Mouse (Mus musculus) spleen, postnatal 10 days (tissue): ENCODE measurements around the gene Eng.

Source experiments
- DNase-seq, 2 experiments: peaks; one replicate each; pipeline ENCODE4 v3.0.0; 2021 to 2022; ENCODE audit warnings: low spot score in 2 of 2

The Eng gene

DNA sequence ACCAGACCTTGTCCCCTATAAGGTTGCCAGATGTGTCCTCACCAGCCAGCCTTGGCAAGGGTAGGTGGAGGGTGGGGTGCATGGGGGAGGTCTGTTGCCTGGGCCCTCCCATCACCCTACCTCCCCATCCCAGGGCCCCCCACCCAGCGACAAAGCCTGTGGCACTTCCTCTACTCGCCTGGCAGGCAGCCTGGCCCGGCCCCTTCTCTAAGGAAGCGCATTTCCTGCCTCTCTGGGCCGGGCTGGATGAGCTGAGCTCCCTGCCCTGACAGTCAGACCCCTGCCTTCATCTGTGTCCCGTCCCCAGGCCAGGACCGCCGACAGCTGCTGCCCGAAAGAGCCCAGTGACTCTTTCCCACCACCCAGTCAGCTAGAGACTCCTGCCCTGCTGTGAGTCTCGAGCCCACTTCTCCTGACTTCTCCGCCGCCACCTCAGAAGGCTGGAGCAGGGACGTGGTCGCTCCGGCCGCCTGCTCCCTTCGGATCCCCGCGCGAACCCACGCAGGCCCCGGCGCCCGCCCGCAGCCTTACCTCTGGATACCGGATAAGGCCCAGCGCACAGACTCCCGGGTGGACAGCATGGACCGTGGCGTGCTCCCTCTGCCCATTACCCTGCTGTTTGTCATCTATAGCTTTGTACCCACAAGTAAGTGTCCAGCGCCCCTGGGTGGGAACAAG is at the start of gene Eng:
Gene Eng (plus strand): TSS at position 217 of the 678 bp plus-strand sequence.
- DNase-seq, result peak; percentile 46 to 58

DNA sequence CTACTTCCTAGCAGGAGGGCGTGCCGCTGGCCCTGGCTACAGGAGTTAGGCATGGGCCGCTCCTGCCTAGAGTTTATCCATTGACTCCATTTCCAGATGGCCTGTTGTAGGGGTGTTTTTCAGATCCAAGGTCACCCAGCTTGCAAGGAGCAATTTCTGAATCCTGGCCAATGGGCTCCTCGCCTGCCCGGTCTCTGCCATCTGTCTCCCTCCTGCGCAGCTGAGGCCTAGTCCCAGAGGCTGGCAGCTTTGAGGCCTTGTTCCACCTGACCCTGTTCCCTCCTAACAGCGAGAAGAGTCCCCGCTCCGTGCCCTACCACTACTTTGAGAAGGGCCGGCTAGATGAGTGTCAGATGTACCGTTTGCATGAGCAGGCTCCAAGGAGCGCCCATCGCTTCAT is 49.7 kb upstream of the Eng start:
- no peak for DNase-seq

DNA sequence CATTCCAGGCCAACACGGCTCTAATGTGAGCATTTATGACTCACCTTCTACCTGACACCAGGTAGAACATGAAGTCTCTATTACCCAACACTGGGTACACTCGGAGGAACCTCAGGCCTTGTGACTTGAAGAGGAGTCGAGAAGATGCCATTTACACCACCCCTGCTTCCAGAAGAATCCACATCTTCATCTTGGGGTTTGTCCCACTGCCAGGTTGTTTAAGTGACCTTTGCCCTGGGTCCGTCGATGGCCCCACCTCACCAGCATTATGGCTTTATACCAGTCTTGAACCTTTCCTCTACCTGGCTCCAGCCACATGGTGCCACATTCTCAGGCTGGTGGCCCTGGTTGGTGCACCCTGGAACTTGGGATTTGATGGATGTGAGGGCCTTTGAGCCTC is 49.1 kb upstream of the Eng start:
- DNase-seq, result no peak

DNA sequence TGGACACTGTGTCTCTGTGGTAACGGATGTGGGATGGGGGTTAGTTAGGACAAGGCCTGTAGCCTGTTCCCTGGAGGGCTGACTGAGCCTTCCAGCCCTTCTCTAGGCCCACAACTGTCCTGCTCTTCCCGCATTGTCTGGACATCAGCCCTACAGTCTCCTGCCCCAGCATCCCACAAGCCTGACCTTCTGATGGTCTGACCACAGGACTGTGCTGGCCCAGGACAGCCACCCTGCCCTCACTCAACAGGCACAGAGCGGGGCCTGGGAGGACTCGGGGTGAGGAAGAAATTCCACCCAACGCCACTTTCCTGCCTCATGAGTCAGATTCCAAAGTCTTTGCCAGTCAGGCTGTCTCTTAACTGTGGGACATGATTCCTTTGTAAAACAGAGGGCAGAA is 48.7 kb upstream of the Eng start:
- DNase-seq, result no peak

DNA sequence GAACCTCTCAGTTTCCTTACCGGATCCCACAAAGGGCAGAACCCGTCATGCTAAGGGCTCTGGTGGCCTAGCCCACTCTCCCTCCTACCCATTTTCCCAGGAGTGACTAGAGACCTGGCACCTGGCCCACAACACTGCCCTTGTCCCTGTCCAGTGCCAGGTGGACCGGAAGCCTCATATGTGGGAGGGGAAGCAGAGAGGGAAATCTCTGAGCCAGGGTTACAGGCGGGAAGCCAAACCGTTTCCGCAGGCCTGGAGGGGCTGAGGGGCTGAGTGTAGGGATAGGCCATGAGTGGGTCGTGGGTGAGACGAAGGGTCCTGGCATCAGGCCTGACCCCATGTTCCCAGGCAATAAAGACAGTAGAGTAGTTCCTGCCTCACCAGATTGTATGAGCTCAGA is 47.9 kb upstream of the Eng start:
- DNase-seq, result no peak

DNA sequence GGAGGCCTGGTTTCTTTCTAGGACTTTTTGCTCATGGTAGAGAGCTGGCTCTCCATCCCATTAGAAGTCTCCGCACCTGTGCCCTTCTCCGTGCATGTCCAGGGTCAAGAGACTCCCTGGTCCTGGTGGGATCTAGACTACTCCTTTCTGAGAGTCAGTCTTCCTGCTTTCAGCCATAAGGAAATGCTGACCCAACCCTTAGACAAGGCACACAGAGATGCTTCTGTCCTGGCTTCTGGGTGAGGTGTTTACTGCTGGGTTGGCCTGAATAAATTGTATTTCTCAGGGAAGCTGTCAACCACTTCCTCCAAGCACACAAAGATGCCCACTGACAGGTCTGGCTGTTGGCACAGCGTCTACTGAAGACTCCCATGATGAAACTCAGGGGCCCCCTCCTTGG is 47.0 kb upstream of the Eng start, which contains the start of gene St6galnac6:
Gene St6galnac6 (plus strand): TSS at position 301 of the 400 bp plus-strand sequence.
- no peak for DNase-seq

DNA sequence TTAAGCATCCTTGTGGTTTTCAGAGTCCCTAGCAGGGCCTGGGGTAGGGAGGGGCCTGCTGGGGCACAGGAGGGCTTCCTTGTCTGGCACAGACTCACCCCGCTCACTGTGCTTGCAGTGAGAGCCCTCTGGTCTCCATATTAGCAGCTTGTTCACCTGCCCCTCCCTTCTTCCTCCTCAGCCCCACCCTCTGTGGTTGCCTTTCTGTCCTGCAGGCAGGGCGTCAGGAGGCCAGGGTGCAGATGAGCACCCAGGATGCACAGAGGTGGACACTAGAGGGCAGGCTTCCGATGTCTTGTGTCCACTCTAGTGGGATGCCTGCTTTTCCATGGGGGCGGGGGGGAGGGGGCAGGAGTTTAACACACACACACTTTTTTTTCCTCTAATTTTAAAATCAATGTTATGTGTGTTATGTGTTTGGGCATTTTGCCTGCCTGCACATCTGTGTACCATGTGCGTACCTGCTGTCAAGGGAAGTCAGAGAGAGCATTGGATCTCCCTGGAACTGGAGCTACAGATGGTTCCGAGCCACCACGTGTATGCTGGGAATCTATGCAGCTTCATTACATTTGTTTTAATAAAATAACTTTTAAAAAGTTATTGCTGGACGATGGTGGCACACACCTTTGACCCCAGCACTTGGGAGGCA is 44.9 kb upstream of the Eng start:
- peak in 1 of 2 experiments; percentile 74 for DNase-seq

DNA sequence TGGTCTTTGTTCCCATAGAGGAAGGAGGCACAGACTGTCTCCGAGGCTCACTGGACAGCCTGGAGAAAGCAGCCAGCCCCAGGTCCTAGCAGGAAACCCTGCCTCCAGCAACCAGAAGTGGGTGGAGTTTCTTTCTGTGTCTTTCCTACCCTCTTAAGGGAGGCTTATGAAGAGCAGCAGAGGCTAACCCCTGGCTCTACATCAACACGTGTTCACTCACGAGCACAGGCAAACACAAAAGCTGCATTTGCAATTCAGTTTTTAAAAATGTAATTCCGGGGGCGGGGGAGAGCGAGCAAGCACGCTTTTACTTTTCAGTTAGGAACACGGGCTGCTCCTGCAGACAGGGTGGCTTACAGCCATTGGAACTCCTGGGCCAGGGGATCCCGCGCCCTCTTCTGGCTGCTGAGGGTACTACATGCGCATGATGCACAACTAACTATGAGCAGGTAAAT is 43.8 kb upstream of the Eng start:
- DNase-seq, result peak; percentile 91 to 93

DNA sequence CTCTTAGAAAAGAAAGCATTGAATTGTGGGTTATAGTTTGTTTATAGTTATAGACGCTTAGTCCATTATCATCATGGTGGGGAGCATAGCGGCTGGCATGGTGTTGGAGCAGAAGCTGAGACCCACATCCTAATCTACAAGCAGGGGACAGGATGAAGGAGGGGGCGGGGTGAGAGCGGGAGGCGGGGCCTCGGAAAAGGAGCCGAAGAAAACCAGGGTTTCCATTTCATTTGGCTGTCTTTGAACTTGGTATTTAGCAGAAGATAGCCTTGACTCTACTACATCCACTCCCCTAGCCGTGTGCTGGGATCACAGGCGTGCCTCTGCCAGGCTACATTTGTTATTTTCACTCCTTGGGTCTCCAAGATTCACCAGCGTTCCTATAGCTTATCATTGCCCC is 41.8 kb upstream of the Eng start:
- DNase-seq, result no peak

DNA sequence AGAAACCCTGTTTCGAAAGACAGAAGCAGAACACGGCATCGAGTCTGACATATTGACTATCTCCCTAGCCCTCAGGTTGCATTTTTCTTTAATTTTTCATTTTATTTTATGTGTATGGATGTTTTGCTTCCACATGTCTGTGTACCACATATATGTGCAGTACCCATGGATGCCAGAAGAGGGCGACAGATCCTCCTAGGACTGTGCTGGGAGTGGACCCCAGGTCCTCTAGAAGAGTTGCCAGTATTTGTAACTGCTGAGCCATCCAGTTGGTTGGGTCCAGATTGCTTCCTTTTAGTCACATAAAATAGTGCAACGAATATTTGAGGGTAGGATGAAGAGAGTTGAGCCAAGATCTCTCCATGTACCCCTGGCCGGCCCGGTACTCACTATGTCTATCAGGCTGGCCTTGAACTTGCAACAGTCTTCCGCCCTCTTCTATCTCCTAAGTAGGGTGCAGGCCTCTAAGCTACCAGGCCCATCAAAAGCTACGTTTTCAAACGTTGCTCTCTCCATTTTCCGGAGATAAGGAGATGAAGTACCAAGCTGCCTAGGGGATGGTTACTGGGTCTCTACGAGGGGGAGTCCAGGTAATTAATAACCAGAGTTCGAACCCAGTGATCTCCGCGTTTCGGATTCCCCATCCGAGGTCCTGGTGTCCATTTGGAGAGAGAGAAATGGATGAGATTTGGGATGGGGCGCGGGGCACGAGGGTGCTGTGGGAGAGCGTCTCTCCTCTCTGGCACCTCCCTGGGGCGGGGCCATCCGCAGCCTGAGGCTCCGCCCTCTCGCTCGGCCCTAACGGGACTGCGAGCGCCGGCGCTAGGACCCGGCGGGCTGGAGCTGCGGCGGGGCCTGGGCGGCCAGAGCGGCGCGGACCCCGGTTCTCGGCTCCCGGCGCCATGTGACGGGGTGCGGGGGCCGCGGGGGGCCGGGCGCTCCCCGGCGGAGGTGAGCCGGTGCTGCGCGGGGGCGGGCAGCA is 39.9 kb upstream of the Eng start:
- peak; percentile 82 to 93 for DNase-seq

DNA sequence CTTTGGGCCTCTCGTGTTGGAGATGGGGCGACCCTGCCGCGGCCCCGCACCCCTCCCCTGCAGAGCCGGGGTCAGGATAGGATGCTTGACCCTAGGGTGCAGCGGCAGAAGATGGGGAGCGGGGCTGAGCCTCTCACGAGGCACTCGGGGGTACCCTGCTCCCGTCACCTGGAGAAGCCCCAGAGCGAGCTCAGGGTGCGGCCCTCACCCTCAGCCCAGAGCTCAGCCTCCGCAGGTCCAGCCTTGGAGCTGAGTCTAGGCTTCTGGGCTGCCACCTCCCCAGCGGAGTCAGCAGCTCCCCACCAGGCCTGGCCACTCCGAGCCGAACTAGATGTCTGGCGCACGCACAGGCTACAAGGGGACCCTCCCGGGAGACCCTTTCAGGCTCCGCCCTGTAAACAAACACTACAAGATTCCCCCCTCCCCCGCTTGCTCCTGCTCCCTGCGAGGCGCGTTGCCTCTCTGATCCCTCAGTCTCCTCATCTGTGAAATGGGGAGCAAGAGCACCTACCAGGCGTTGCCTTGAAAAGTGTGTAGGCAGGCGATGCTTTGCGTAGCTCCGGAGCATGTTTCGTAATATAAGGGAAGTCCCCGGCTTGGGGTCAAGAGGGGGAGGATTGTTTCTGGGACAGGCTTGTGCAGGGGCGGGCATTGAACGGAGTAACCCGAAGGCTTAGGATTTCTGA is 39.0 kb upstream of the Eng start:
- peak; percentile 57 to 61 for DNase-seq

DNA sequence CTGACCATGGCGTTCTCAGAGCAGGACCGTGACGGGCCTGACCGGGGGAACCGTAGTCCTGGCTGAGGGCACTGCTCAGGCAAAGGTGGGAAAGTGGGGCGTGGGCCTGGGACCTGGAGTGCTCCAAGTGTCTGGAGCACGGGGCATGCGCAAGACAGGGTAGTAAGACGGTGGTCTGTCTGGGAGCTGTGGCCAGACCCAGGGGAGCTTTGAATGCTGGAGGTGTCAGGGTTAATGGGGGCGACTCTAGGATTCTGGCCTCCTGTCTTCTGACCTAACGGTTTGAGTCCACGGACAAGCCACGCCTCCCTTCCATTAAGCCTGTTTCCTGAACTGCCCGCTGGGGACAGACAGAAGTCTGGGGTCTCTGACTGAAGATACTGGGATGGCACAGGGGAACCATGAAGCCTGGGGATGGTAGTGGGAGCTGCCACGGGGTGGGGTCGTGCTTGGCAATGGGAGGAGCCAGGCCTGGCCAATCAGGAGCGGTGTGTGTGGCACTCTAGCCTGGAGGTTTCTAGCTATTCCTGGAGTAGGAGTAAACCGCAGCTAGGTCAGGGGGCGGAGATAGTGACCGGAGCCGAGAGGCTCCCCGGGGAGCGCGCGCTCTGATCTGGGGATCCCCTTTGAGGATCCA is 38.1 kb upstream of the Eng start:
- peak; percentile 64 to 70 for DNase-seq

DNA sequence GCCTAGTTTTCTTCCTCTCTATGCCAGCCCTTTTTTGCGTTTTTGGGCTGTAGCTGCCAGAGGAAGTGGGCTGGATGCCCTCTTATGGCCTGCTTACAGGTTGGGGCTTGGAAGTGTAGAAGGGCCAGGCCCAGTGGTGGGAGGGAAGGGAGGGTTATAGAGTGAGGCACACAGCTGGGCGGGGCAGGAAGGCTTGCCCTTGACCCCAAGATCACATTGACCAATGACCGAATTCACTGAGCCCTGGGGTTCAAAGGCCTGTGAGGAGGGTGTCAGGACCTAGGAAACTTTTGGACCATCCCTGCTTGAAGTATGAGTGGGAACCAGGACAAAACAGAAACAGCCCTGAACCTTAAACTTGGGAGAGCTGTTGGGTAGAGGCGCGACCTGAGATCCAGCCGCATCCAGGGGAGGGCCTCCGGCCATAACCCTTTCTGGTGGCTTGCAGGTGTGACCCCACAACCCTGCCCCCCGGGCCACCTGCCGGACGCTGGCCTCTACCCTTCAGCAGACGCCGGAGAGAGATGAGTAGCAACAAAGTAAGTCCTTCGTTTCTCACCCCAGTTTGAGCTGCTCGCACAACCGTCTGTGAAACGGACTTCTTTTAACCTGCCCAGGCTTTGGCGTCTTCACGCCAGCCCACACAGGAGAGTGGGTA is 37.5 kb upstream of the Eng start:
- no peak for DNase-seq

DNA sequence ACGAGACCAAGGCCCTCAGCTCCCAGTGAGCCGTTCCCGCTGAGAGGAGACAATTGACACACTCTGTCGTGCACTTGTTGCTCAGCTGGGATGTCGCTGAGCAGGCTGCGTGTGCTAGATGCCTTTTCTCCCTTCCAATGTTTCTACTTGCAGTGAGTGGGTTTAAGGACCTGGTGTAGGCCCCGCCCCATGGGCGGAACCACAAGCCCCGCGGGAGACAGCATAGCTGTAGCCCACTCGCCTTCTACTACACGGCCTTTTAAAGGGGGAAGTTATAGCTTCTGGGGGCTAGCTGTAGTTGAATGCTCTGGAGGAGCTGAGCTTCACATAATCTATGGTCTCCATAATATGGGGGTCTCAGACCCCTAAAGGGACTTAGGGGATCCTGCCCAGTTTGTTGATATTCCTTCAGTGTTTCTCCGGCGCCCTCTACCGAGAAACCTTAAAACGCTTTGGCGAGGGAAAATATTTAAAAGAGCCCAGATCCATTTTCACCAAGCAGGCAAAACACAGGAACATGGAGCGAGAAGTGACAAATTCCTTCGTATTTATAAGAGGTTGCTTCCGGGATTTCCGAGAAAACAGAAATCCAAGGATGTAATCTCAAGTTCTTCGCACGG is 35.7 kb upstream of the Eng start:
- DNase-seq, result peak; percentile 37 to 65

DNA sequence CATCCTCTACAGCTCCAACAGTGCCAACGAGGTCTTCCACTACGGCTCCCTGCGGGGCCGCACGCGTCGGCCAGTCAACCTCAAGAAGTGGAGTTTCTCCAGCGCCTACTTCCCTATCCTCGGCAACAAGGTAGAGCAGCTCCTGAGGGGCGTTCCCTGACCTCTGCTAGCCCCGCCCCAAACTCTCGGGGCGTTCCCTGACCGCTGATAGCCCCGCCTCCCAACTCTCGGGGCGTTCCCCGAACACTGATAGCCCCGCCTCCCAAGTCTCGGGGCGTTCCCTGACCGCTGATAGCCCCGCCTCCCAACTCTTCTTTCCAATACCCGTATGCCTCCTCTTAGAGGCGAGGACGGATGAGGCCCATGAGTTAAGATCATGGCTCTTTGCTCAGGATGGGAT is 34.1 kb upstream of the Eng start:
- no peak for DNase-seq

DNA sequence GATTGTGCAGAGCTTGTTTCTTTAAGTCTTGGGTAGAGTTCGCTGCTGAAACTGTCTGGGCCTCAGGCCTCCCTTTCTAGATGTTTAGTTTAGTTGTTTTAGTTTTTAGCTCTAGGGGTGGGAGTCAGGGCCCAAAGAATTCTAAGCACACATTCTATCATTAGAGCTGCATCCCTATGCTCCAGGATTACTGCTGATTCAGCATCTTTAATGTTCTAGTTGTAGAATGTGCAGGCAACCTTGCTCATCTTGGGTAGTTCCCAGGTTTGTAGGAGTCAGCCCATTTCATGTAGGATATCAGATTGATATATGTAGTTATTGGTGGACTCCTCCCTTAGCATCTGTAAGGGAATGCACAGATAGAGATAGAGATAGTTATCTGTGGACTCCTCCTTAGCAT is 29.3 kb upstream of the Eng start:
- no peak for DNase-seq

DNA sequence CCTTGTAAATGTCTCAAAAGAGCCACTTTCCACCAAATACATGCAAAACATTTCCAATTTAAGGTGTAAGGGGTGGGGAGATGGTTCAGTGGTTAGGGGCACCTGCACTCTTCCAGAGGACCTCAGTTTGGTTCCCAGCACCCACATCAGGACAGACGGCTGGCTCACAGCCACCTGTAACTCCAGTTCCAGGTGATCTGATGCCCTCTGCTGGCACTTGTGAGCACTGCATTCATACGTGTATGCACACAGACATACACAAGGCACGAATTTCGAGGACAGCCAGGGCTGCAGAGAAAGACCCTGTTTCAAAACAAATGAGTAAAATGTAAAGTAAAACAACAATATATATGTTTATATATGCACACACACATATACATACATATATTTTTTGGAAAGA is 28.8 kb upstream of the Eng start:
- peak in 1 of 2 experiments; percentile 45 for DNase-seq

DNA sequence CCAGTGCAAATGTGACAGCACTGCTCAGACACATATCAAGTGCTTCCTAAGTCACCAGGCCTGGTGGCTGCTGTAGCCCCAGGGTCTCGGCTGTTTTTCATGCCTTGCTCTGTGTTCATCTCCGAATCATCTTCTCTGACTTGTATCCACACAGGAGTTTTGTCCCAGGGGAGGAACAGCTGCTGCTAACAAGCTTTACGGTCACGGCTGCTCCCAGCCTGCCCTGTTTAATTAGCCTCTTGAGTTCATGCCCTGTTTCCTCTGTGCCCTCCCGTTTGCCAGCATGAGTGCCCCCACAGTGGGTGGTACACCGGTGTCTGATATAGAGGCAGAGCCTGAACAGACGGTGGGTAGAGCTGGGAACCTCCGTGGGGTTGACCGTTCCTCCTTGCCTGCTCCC is 28.3 kb upstream of the Eng start:
- DNase-seq, result no peak

DNA sequence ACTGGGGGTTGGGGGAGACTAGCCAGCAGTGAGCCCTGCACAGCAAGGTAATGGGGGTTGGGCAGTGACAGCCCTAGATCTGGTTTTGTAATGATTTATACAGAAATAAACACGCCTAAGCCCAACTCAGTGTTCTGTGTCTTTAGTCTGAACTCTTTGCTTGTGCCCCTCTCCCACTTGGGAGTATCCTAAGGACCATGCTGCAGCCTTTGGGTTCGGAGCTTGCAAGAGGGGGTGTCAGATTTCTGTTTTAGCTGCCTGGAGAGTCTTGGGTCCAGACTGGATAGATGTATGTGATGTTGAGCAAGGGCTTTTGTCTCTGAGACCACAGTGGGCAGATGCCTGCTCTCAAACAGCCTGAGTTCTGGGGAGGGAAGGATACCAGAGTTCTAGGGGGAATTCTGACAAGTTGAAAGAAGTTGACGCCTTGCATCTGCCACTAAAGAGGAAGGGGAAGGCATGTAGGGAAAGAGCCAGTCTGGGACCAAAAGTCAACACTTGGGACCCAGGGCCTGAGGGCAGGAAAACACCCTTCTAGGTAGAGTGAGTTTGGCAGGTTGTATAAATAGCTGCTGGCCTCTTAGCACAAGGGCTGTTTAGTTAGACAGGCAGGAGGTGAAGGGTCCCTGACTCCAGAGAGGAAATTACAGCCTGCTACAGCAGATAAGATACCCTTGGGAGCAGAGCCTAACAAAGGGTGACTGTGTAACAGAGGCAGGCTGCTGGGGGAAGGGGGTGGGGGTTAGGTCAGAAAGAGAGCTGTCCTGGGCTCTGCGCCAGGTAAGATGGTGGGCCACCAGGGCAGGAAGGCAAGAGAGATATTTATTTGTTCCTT is 25.5 kb upstream of the Eng start:
- no peak for DNase-seq
